Mouse (Mus musculus): ENCODE measurements around the gene Itm2c.

Gene Itm2c

GRCm38 (mm10) chr1:85894231-85894747 is at the start of gene Itm2c:
Itm2c (plus strand) TSS chr1:85894281.
- DNase-seq (ENCODE audit: low spot score), result peak; percentile 86

GRCm38 (mm10) chr1:85844981-85845380 is 49.1 kb upstream of the Itm2c start:
- DNase-seq (ENCODE audit: low spot score), result no peak

DNA sequence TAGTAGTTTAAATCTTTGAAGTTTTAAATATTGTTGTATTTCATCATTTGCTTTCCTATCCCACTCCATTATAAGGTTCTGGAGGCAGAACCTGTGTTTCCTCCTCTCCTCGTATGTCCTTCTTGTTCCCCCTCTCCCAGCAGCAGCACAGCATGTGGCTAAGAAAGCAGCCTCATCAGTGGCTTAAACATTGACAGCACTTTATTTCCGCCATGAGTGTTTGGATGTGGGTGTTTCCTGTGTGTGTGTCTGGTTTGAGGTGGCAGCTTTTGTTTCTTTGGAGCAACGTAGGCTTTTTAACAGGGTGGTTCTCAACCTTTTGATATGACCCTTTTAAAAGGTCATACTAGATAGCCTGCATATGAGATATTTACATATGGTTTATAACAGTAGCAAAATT is 48.6 kb upstream of the Itm2c start:
- DNase-seq (ENCODE audit: low spot score), result no peak

GRCm38 (mm10) chr1:85849016-85849415 is 45.1 kb upstream of the Itm2c start:
- DNase-seq (ENCODE audit: low spot score), result no peak

DNA sequence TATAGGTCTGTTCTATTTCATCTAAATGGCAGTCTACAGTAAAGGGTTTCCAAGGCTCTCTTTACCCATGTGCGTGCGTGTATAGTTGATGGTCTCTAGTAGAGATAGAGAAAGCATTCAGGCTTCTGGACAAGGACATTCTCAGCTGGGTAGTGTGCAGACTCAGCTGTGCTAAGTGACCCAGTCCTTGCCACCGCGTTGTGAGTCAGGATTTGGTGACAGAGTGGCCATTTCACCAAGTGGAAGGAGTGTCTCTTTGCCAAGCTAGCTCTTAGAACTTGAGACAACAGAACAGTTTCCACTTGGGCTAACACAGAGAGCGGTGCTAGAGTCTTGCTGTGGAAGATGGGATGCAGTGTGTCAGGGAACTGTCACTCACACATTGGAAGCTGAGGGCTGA is 43.2 kb upstream of the Itm2c start:
- no peak for DNase-seq (ENCODE audit: low spot score)

DNA sequence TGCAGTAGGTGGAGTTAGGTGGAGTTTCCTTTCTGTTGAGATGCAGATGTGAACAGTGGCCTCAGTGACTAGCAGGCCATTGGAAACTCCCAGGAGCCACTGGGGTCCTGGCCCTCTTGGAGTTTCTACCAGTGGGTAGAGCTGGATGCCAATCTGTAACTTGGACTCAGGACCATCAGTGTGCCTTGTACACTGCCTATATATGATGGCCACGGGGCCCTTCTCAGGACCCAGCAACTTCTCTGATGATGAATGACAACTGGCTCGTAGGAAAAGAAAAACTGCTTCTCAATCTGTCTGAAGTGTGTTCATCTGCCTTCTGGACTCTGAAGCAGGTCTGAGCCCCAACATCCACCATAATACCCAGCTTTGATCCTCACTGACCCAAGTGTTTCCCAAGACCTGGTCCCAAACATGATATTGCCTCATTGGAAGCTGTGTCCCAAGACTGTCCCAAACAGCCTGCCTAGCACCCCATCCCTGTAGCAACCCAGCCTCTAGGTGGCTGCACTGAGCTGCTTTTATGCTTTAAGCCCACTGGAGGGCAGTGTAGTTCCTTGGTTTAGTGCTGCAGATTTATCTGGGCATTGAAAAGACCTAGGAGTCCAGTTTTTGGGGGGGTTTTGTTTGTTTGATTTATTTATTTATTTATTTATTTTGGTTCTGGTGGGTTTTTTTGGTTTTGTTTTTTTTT is 40.9 kb upstream of the Itm2c start:
- DNase-seq (ENCODE audit: low spot score), result peak; percentile 80

GRCm38 (mm10) chr1:85853865-85854264 is 40.2 kb upstream of the Itm2c start:
- DNase-seq (ENCODE audit: low spot score), result no peak

DNA sequence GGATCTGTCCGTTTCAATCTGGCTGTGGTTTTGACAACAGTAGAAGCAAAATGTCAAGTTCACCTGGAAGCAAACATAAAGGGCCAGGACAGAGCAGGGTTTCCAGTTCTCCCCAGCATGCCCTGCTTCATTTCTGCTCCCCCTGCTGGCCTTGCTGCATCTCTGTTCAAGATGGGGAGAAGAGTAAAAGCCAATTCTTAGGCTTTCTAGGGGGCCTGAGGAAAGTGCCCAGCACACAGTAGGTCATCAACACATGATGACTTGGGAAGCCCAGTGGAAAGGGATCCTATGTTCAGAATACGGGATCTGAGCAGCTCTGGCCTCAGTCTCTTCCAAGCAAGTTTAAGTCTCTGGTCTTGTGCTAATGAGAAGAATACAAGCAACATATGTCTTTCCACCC is 39.6 kb upstream of the Itm2c start:
- no peak for DNase-seq (ENCODE audit: low spot score)

- DNase-seq (ENCODE audit: low spot score), result no peak
Observed at GRCm38 (mm10) chr1:85856266-85856665, 37.8 kb upstream of the Itm2c start.

- no peak for DNase-seq (ENCODE audit: low spot score)
Observed at GRCm38 (mm10) chr1:85857261-85857754, 36.8 kb upstream of the Itm2c start.

DNA sequence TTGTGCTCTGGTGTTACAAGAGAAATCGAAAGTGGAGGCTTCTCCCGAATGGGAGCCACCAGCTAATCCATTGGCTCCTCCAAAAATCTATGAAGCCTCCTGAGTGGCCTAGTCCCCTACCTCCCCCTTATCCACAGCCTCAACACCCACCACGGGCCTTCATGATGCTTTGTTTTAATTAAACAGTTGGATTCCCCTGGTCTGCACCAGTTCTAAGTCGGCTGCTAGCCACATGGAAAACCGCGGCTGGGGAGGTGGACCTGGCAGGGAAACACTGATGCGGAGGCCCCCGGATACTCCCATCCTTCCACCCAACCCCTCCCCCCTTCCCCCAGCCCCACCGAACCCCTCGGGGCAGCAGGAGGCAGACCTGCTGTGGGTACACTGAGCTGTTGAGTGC is 29.7 kb upstream of the Itm2c start:
- DNase-seq (ENCODE audit: low spot score), result no peak

- DNase-seq (ENCODE audit: low spot score), result no peak
Observed at GRCm38 (mm10) chr1:85870001-85870400, 24.1 kb upstream of the Itm2c start.

GRCm38 (mm10) chr1:85870546-85870945 is 23.5 kb upstream of the Itm2c start:
- no peak for DNase-seq (ENCODE audit: low spot score)

DNA sequence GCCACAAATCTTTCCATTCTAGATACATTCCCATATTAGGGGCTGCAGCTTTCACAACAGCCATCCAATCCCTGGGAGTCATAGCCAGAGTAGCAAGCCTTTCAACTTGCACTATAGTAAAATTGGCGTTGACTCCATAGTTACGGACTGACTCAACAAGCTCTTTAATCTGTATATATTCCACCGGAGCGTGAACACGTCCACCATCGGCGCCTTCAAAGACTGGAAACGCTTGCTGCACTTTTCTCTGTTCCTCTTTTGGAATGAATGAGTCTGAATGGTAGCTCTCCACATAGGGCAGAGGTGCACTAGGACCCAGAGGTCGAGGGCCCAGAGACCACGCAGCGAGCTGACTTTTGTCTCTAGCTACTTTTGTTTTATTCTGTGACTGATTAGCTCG is 12.1 kb upstream of the Itm2c start:
- no peak for DNase-seq (ENCODE audit: low spot score)

DNA sequence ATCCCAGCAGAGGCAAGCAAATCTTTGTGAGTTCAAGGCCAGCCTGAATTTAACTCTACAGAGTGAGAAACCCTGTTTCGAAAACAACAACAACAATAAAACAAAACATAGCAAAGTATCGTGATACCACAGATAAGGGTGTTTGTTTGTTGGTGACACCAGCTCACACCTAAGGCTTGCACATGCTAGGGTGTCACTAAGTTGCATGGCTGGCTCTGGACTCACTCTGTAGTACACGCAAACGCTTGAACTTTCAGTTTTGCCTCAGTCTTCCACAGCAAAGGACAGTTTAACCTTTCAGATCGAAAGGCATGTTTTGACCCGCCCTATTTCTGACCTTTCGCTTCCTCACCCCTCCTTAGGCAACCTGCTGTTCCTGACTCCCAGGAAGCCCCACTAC is 6.9 kb upstream of the Itm2c start:
- DNase-seq (ENCODE audit: low spot score), result no peak

- DNase-seq (ENCODE audit: low spot score), result no peak
Observed at GRCm38 (mm10) chr1:85894748-85895360, 773 bp downstream of the Itm2c start.

GRCm38 (mm10) chr1:85895391-85895837 is 1.3 kb downstream of the Itm2c start:
- DNase-seq (ENCODE audit: low spot score), result no peak

- DNase-seq (ENCODE audit: low spot score), result no peak
Observed at GRCm38 (mm10) chr1:85896110-85896509, 2.0 kb downstream of the Itm2c start.

GRCm38 (mm10) chr1:85896781-85897700 is 3.0 kb downstream of the Itm2c start:
- DNase-seq (ENCODE audit: low spot score), result no peak

GRCm38 (mm10) chr1:85897901-85898760 is 4.0 kb downstream of the Itm2c start:
- no peak for DNase-seq (ENCODE audit: low spot score)

GRCm38 (mm10) chr1:85898761-85899387 is 4.8 kb downstream of the Itm2c start:
- no peak for DNase-seq (ENCODE audit: low spot score)

Data from MN1 (cell line).